8 mouse cellular contexts compared by ENCODE assay signal in genomic region chr6:148944344-148944766, GRCm38 (mm10). TPM values are rescaled to one million over a fixed set of nuclear protein-coding genes. Genes with fewer than 3 reads are reported as not detected.
DNase-seq lines count a peak whose midpoint lies in the region; ATAC-seq and TF ChIP-seq lines count a peak whose summit lies in the region.

No protein-coding gene starts in this region.

- ATAC-seq in limb, embryonic 13.5 days (ENCODE audit: low FRiP score, low read depth) = no peak
- ATAC-seq in stomach, embryonic 14.5 days (ENCODE audit: insufficient number of reproducible peaks, insufficient read depth, low FRiP score, low read depth) = peak; percentile 19
- no peak for ATAC-seq in monocyte, adult 5-6 weeks (replicated peaks; ENCODE audit: insufficient number of reproducible peaks, low FRiP score, low TSS enrichment, poor library complexity, severe bottlenecking)

- TF ChIP-seq POLR2A in heart, adult 2 months (IDR thresholded peaks at IDR 0.05; ENCODE audit: insufficient read depth, low read depth, low read length) = no peak

- TF ChIP-seq EP300 in heart, adult 2 months (IDR thresholded peaks at IDR 0.05; ENCODE audit: insufficient read depth, low read depth, low read length) = no peak

- no peaks in the 10 kb centered on the region for H3K27me3 ChIP-seq in heart, adult 2 months (ENCODE audit: control insufficient read depth, insufficient read depth, low read length)
- no peaks in the 10 kb centered on the region for H3K27me3 ChIP-seq in limb, embryonic 13.5 days
- H3K27me3 ChIP-seq in stomach, embryonic 14.5 days (ENCODE audit: control insufficient read depth, insufficient read depth, low read length) = no peaks in the 10 kb centered on the region

- no peaks in the 10 kb centered on the region for H3K4me1 ChIP-seq in heart, adult 2 months (ENCODE audit: control insufficient read depth, insufficient read depth, low read length)
- H3K4me1 ChIP-seq in limb, embryonic 13.5 days = peaks cover 26% of the 10 kb centered on the region
- H3K4me1 ChIP-seq in stomach, embryonic 14.5 days (ENCODE audit: control insufficient read depth, insufficient read depth, low read length) = peaks cover 16% of the 10 kb centered on the region; the same call in 1 of the 2 replicates

- H3K79me2 ChIP-seq in heart, adult 2 months (replicated peaks; ENCODE audit: control insufficient read depth, insufficient read depth, low read length) = no peaks in the 10 kb centered on the region

- DNase-seq in heart, adult 2 months = no peak
- DNase-seq in heart, postnatal 36 days = no peak
- peak; percentile 47 to 48 for DNase-seq in thymus, postnatal 10 days (ENCODE audit: low spot score in 2 of 2)
- DNase-seq in thymus, postnatal 25 days = no peak
- no peak for DNase-seq in MN1 (ENCODE audit: low spot score)

- peak overlapping the region; percentile 86 for H3K4me3 ChIP-seq in heart, adult 2 months
- H3K4me3 ChIP-seq in limb, embryonic 13.5 days = peak overlapping the region; percentile 91
- H3K4me3 ChIP-seq in stomach, embryonic 14.5 days (ENCODE audit: low read depth, low read length) = peak overlapping the region; percentile 88

- H3K4me2 ChIP-seq in limb, embryonic 13.5 days (replicated peaks) = peak overlapping the region; percentile 76
- H3K4me2 ChIP-seq in stomach, embryonic 14.5 days (replicated peaks; ENCODE audit: low read depth, low read length) = peak overlapping the region; percentile 65

- no peaks in the 10 kb centered on the region for H3K36me3 ChIP-seq in heart, adult 2 months (ENCODE audit: control insufficient read depth, insufficient read depth, low read length)
- H3K36me3 ChIP-seq in limb, embryonic 13.5 days = peaks cover 7% of the 10 kb centered on the region; the same call in 1 of the 2 replicates
- peaks cover 7% of the 10 kb centered on the region for H3K36me3 ChIP-seq in stomach, embryonic 14.5 days (ENCODE audit: control insufficient read depth, insufficient read depth, low read length)

- intact Hi-C loops in heart, adult 2 months (cut with DNase I) = loop anchor here (10.0 kb wide), 1 partner anchor 370 kb away; no protein-coding TSS in a partner anchor
- intact Hi-C loops in heart, postnatal 36 days (cut with DNase I) = loop anchor here (2.0 to 10.0 kb wide), 2 partner anchors 114 to 160 kb away; partner anchors contain the start of genes Dennd5b and Ipo8

- H3K9me3 ChIP-seq in limb, embryonic 13.5 days = no peaks in the 10 kb centered on the region
- no peaks in the 10 kb centered on the region for H3K9me3 ChIP-seq in stomach, embryonic 14.5 days (ENCODE audit: control insufficient read depth, low read depth, low read length)

- peak overlapping the region; percentile 73 for H3K27ac ChIP-seq in heart, adult 2 months
- peak overlapping the region; percentile 91 for H3K27ac ChIP-seq in limb, embryonic 13.5 days
- H3K27ac ChIP-seq in stomach, embryonic 14.5 days (ENCODE audit: low read length) = peak overlapping the region; percentile 96

- peak overlapping the region; percentile 83 for H3K9ac ChIP-seq in heart, adult 2 months (ENCODE audit: low read depth, low read length)
- peak overlapping the region; percentile 98 for H3K9ac ChIP-seq in limb, embryonic 13.5 days
- peak overlapping the region; percentile 96 for H3K9ac ChIP-seq in stomach, embryonic 14.5 days (replicated peaks; ENCODE audit: low read depth, low read length)

- no peak for TF ChIP-seq CTCF in heart, adult 2 months (IDR thresholded peaks at IDR 0.05)

- 3% methylated on average over 30 of the region's 30 CpGs for WGBS in heart, adult 2 months
- 0% methylated on average over 30 of the region's 30 CpGs for WGBS in limb, embryonic 13.5 days
- WGBS in stomach, embryonic 14.5 days = 0% methylated on average over 30 of the region's 30 CpGs

RNA-seq across cellular contexts. Expression of gene Sinhcaf, which starts 1.9 kb away (rescaled TPM):
- total RNA-seq in heart, adult 2 months (2021) = 1 to 10 TPM; 2.7 to 5.0 TPM
- polyA plus RNA-seq in heart, adult 2 months (2012; rRNA removed) = 1.3 and 2.1 TPM in 2 replicates
- 1 to 10 TPM; 1.9 to 5.6 TPM for total RNA-seq in heart, postnatal 36 days (2021)
- polyA plus RNA-seq in limb, embryonic 13.5 days (2015; fragmentation: Nextera tagmentation; extraction: Ambion mirVana) = 107 and 108 TPM in 2 replicates
- 118 and 129 TPM in 2 replicates for polyA plus RNA-seq in stomach, embryonic 14.5 days (2014; fragmentation: Nextera tagmentation; extraction: Ambion mirVana)
- 34.2 to 42.2 TPM (median 38.3 TPM) in 3 replicates for total RNA-seq in monocyte, adult 5-6 weeks (2017)

RNA-seq across cellular contexts. Expression of gene Caprin2, which starts 48.3 kb away (rescaled TPM):
- 1 to 10 TPM; 4.1 to 4.2 TPM for total RNA-seq in heart, adult 2 months (2021)
- polyA plus RNA-seq in heart, adult 2 months (2012; rRNA removed) = 4.0 and 7.4 TPM in 2 replicates
- total RNA-seq in heart, postnatal 36 days (2021) = 1 to 10 TPM; 4.6 to 5.3 TPM
- 15.1 and 17.7 TPM in 2 replicates for polyA plus RNA-seq in limb, embryonic 13.5 days (2015; fragmentation: Nextera tagmentation; extraction: Ambion mirVana)
- 13.9 and 14.7 TPM in 2 replicates for polyA plus RNA-seq in stomach, embryonic 14.5 days (2014; fragmentation: Nextera tagmentation; extraction: Ambion mirVana)
- total RNA-seq in monocyte, adult 5-6 weeks (2017) = 5.4 to 9.9 TPM (median 6.1 TPM) in 3 replicates

Comparison
In these comparisons a context has a peak if more than half of its experiments do, and no peak if none do; other contexts are left out.
1. DNase-seq: peak in thymus, postnatal 10 days (2 of 2); none in heart, adult 2 months (0 of 2), heart, postnatal 36 days (0 of 2), thymus, postnatal 25 days (single experiment) and MN1 (single experiment).
2. Peak in every context shown above with its lines, with median percentiles within 50 percentile points of each other: H3K27ac ChIP-seq, H3K4me3 ChIP-seq and H3K9ac ChIP-seq.